In the genomic region with DNA sequence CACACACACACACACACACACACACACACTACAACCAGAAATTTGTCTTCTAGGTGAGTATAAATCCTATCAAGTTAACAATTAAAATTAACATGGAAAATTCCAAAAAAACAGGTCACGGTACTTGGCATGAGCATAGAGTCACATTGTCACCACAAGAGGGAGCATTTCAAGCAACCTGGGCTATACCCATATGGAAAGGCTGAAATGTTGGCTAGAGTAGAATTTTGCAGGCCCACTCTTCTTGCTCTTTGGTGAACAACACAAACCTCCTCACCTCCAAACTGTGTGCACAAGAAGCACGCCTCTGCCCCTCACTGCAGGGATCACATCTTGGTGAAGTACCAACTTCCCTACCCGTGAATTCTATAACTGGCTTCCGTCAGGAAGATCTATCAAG, we compare ENCODE assay signal across 7 mouse cellular contexts. TPM values are rescaled to one million over a fixed set of nuclear protein-coding genes. Genes with fewer than 3 reads are reported as not detected.
A peak's percentile ranks its signal among the peaks of the same experiment; 100 is the strongest.
DNase-seq lines count a peak whose midpoint lies in the region; ATAC-seq and TF ChIP-seq lines count a peak whose summit lies in the region.

No protein-coding gene starts in this region.

- TF ChIP-seq POLR2A in brain, embryonic 14.5 days (IDR thresholded peaks at IDR 0.05; ENCODE audit: borderline replicate concordance, extremely low read depth, insufficient read depth, insufficient read length, poor library complexity, severe bottlenecking), result no peak

- no peak overlapping the region for H3K27ac ChIP-seq in hindbrain, postnatal 0 days

- intact Hi-C loops in left cerebral cortex, postnatal 4 days (cut with DNase I), result no loop called here

- H3K27me3 ChIP-seq in G1E (ENCODE audit: insufficient read depth, low read length), result no peaks in the 10 kb centered on the region
- no peaks in the 10 kb centered on the region for H3K27me3 ChIP-seq in hindbrain, postnatal 0 days (ENCODE audit: insufficient read depth, low read length)

- H3K4me2 ChIP-seq in hindbrain, postnatal 0 days (ENCODE audit: low read depth, low read length), result no peak overlapping the region

- peaks cover 45% of the 10 kb centered on the region for H3K4me1 ChIP-seq in G1E (ENCODE audit: insufficient read depth, low read depth, low read length)
- H3K4me1 ChIP-seq in hindbrain, postnatal 0 days (ENCODE audit: insufficient read depth, low read length), result peaks cover 4% of the 10 kb centered on the region; the same call in 1 of the 2 replicates

- peak; percentile 54 for TF ChIP-seq CTCF in G1E (IDR thresholded peaks at IDR 0.05; ENCODE audit: low read depth, low read length)
- peak; percentile 67; the same call in 1 of the 2 replicates for TF ChIP-seq CTCF in brain, embryonic 14.5 days (IDR thresholded peaks at IDR 0.05; ENCODE audit: borderline replicate concordance, extremely low read depth, insufficient read depth, insufficient read length)
- peak; percentile 73 for TF ChIP-seq CTCF in hindbrain, postnatal 0 days (IDR thresholded peaks at IDR 0.05; ENCODE audit: low read depth)

- peaks cover 7% of the 10 kb centered on the region for H3K36me3 ChIP-seq in G1E (replicated peaks)
- H3K36me3 ChIP-seq in hindbrain, postnatal 0 days (ENCODE audit: insufficient read depth, low read length), result no peaks in the 10 kb centered on the region

- no peak for ATAC-seq in G1E (ENCODE audit: extremely low read depth, insufficient number of reproducible peaks, low FRiP score, poor library complexity, severe bottlenecking)
- no peak for ATAC-seq in hindbrain, postnatal 0 days

- H3K4me3 ChIP-seq in G1E (ENCODE audit: low read depth, low read length), result no peak overlapping the region
- H3K4me3 ChIP-seq in hindbrain, postnatal 0 days (ENCODE audit: low read length), result no peak overlapping the region

- H3K9me3 ChIP-seq in G1E (replicated peaks), result no peaks in the 10 kb centered on the region
- no peaks in the 10 kb centered on the region for H3K9me3 ChIP-seq in hindbrain, postnatal 0 days (ENCODE audit: low read length)

- peak; percentile 18 for DNase-seq in left cerebral cortex, postnatal 4 days
- no peak for DNase-seq in left cerebral cortex, adult 9 months (ENCODE audit: low spot score in 2 of 2)
- DNase-seq in G1E (ENCODE audit: low spot score), result no peak
- DNase-seq in brain, embryonic 14.5 days (ENCODE audit: low read depth), result peak; percentile 63
- DNase-seq in hindbrain, postnatal 0 days (ENCODE audit: low spot score), result peak; percentile 68
- DNase-seq in naive thymus-derived CD4-positive, alpha-beta T cell, adult 2 months (ENCODE audit: low read depth), result peak; percentile 79
- DNase-seq in frontal cortex, postnatal 25 days (ENCODE audit: low spot score in 2 of 2), result no peak

- WGBS in hindbrain, postnatal 0 days, result 51% methylated on average over 4 of the region's 4 CpGs

- no peak overlapping the region for H3K9ac ChIP-seq in hindbrain, postnatal 0 days (replicated peaks; ENCODE audit: low read length)

RNA-seq across cellular contexts. Expression of gene Rrp12, which starts 2.9 kb away (rescaled TPM):
- 10 to 100 TPM; 33.0 to 33.5 TPM for total RNA-seq in left cerebral cortex, postnatal 4 days (2021)
- 14.9 and 16.9 TPM in 2 replicates for total RNA-seq in G1E (2014; fragmentation: Nextera tagmentation)
- 13.5 and 16.5 TPM in 2 replicates for total RNA-seq in G1E (2017)
- 31.0 and 33.8 TPM in 2 replicates for polyA plus RNA-seq in G1E (2012)
- 14.7 and 17.1 TPM in 2 replicates for polyA plus RNA-seq in brain, embryonic 14.5 days (2012; rRNA removed)
- total RNA-seq in hindbrain, postnatal 0 days (2014; rRNA removed), result 19.2 and 21.9 TPM in 2 replicates
- polyA plus RNA-seq in hindbrain, postnatal 0 days (2015; fragmentation: Nextera tagmentation; extraction: Ambion mirVana), result 11.9 and 12.3 TPM in 2 replicates

RNA-seq across cellular contexts. Expression of gene Pgam1, which starts 12.9 kb away (rescaled TPM):
- 100 to 1,000 TPM; 288 to 313 TPM for total RNA-seq in left cerebral cortex, postnatal 4 days (2021)
- total RNA-seq in G1E (2014; fragmentation: Nextera tagmentation) (910 and 922 TPM in 2 replicates), G1E (2017) (501 and 541 TPM in 2 replicates)
- 573 and 600 TPM in 2 replicates for polyA plus RNA-seq in G1E (2012)
- 420 and 445 TPM in 2 replicates for polyA plus RNA-seq in brain, embryonic 14.5 days (2012; rRNA removed)
- 539 and 558 TPM in 2 replicates for total RNA-seq in hindbrain, postnatal 0 days (2014; rRNA removed)
- polyA plus RNA-seq in hindbrain, postnatal 0 days (2015; fragmentation: Nextera tagmentation; extraction: Ambion mirVana), result 629 and 638 TPM in 2 replicates

RNA-seq across cellular contexts. Expression of gene Exosc1, which starts 34.4 kb away (rescaled TPM):
- 10 to 100 TPM; 30.8 to 36.8 TPM for total RNA-seq in left cerebral cortex, postnatal 4 days (2021)
- 81.0 and 95.9 TPM in 2 replicates for total RNA-seq in G1E (2014; fragmentation: Nextera tagmentation)
- total RNA-seq in G1E (2017), result 50.2 and 52.2 TPM in 2 replicates
- polyA plus RNA-seq in G1E (2012), result 20.3 and 29.3 TPM in 2 replicates
- polyA plus RNA-seq in brain, embryonic 14.5 days (2012; rRNA removed), result 30.5 and 31.5 TPM in 2 replicates
- 13.5 and 21.1 TPM in 2 replicates for total RNA-seq in hindbrain, postnatal 0 days (2014; rRNA removed)
- polyA plus RNA-seq in hindbrain, postnatal 0 days (2015; fragmentation: Nextera tagmentation; extraction: Ambion mirVana), result 64.8 and 69.4 TPM in 2 replicates

RNA-seq across cellular contexts. Expression of gene Zdhhc16, which starts 34.4 kb away (rescaled TPM):
- total RNA-seq in left cerebral cortex, postnatal 4 days (2021), result 10 to 100 TPM; 67.6 to 72.9 TPM
- total RNA-seq in G1E (2014; fragmentation: Nextera tagmentation) (36.7 and 45.4 TPM in 2 replicates), G1E (2017) (27.8 and 29.7 TPM in 2 replicates)
- 25.6 and 34.0 TPM in 2 replicates for polyA plus RNA-seq in G1E (2012)
- polyA plus RNA-seq in brain, embryonic 14.5 days (2012; rRNA removed), result 85.1 and 121 TPM in 2 replicates
- 65.1 and 73.7 TPM in 2 replicates for total RNA-seq in hindbrain, postnatal 0 days (2014; rRNA removed)
- 81.9 and 89.4 TPM in 2 replicates for polyA plus RNA-seq in hindbrain, postnatal 0 days (2015; fragmentation: Nextera tagmentation; extraction: Ambion mirVana)

RNA-seq across cellular contexts. Expression of gene Frat2, which starts 50.9 kb away (rescaled TPM):
- total RNA-seq in left cerebral cortex, postnatal 4 days (2021), result 10 to 100 TPM; 13.3 to 14.1 TPM
- total RNA-seq in G1E (2014; fragmentation: Nextera tagmentation) (15.3 and 17.8 TPM in 2 replicates), G1E (2017) (23.4 and 30.4 TPM in 2 replicates)
- polyA plus RNA-seq in G1E (2012), result 42.6 and 60.2 TPM in 2 replicates
- polyA plus RNA-seq in brain, embryonic 14.5 days (2012; rRNA removed), result 14.6 and 16.5 TPM in 2 replicates
- 9.0 and 13.2 TPM in 2 replicates for total RNA-seq in hindbrain, postnatal 0 days (2014; rRNA removed)
- polyA plus RNA-seq in hindbrain, postnatal 0 days (2015; fragmentation: Nextera tagmentation; extraction: Ambion mirVana), result 5.8 and 7.3 TPM in 2 replicates

Comparison
In these comparisons a context has a peak if more than half of its experiments do, and no peak if none do; other contexts are left out.
1. DNase-seq: peak in left cerebral cortex, postnatal 4 days (single experiment), brain, embryonic 14.5 days (single experiment), hindbrain, postnatal 0 days (single experiment) and naive thymus-derived CD4-positive, alpha-beta T cell, adult 2 months (single experiment); none in left cerebral cortex, adult 9 months (0 of 2), G1E (single experiment) and frontal cortex, postnatal 25 days (0 of 2).
2. Peak in every context shown above with its lines, with median percentiles within 50 percentile points of each other: CTCF ChIP-seq.